Mouse (Mus musculus): Measurements from ENCODE around the gene Gbx2.

Gbx2 gene

DNA sequence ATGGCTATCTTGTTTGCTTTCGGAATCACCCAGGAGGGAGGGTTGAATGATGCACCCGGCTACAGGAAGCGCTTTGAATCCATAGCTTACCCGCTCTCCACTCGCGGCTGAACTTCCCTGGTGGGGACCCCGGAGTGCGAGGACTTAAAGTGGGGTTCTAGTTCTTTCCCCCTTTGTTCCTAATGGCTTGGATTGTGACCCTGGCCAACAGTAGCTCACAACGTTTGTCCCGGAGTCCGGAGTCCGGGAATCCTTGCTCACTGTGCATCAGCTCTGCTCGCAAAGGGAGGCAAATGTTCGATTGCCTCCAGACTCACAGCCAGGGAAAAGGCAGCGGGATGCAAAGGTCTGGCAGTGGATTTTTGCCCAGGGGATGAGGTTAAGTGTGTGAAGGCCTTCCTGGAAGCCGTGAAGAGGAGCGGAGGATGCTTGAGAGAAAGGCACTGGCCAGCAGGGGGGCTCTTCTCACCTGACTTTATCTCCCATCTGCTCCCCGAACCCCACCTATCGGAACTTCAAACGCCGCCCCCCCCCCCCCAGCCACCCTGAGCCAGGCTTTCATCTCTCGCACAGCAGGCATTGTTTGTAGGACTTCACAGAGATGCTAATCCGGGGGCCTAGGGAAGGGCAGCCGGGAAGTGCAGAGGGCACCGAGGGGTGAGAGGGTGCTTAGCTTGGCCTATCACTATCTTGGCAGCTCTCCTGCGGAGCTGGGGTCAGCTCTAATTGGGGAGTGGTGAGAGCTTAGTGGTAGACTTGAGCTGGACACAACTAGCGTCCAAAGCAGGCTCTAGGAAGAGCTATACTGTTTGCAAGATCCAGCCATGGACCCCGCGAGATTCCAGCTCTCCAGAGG, 4.7 kb upstream of the Gbx2 start:
- WGBS: 4% methylated on average over 29 of the region's 29 CpGs

DNA sequence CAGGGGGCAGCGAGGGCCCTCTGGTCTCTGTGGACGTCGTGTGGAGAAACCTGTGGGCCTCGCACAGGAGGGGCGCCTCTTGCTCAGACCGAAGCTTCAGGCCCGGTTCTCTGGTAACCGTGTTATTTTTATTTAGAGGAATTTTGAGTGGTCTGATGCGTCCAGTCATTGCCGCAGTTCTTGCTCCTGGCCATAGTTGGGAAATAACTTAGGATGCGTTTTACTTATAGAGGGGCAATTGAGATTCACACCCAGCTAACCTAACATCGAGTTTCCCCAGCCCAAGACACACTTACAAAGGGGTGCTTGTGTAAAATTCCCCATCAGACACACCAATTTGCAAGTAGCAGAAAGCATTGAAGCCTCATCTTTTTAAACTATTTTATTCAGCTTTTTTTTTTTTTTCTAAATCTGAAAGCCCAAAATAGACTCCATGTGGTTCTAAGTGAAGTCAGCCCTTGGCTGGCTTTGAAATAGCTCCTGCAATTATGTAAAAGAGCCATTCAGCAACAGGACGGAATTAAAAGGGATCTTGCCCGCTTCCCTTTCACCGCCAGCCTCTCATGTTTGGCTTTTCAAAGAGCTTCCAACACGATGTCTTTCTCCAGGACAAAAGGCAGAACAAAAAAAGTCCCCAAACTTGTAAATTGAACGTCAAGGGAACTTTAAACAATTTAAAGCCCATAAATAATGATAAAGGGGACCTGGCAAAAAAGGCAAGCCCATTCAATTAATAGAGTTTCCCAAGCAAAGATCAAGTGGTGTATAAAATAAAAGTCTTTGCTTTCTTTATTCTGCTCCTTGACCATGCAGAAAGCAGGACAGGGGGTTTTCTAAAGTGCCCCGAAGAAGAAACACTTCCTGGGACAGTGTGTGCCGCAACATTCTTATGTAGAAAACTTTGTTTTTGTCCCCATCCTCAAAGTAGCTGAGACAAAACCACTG, 3.6 kb upstream of the Gbx2 start:
- WGBS: 8% methylated on average over 19 of the region's 19 CpGs

DNA sequence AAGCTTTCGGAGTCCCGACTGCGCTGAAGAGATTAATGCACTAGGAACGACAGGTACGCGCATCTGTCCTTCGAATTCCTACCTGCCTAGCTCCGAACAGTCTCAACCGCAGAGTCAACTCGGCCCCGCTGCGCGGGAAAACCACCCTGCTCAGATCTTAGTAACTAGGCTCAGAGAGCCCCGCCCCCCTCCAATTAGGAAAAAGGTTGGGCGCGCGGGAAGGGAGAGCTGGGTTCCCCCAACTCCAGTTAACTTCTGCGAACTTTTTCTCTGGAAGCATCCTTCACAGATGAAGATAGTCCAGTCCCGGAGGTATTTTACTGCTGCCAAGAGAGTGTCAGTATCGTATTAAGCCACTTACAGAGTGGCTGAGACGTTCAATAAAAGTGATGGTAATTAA, 2.8 kb upstream of the Gbx2 start:
- 5% methylated on average over 21 of the region's 21 CpGs for WGBS

DNA sequence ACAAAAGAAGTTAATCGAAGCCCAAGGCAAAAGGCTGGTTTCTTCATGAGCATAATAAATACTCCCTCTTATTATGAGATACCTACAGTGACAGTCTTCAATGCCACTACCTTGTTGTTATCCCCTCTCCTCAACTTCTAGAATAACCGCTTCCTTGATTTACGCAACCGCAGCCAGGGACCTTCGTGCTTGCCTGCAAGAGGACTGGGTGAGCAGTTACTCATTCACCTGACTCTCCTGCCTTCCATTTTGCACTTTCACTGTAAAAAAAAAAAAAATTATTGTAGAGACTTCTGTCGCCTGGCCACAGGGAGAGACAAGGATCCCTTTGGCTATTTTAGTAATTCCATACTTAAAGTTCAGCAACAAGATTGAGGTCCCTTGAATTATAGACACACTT, 2.0 kb upstream of the Gbx2 start:
- 19% methylated on average over 6 of the region's 6 CpGs for WGBS

DNA sequence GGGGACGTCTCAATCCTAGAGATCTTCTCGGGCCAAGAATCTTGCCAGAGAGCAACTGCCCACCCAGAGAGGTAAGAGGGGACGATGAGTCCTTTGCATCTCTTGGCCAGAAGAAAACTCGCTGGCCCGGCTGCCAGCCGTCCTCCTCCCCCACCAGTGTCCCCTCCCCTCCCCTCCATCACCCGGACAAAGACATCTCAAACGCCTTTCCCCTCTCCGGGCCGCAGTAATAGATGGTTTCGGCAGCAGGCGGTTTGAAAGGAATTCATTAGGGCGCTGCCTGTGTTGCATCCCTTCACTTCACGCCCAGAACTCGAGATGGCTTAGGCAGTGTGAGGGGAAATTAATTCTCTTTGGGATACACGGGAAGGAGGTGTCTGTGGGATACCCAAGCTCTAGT, 1.6 kb upstream of the Gbx2 start:
- 3% methylated on average over 16 of the region's 16 CpGs for WGBS

DNA sequence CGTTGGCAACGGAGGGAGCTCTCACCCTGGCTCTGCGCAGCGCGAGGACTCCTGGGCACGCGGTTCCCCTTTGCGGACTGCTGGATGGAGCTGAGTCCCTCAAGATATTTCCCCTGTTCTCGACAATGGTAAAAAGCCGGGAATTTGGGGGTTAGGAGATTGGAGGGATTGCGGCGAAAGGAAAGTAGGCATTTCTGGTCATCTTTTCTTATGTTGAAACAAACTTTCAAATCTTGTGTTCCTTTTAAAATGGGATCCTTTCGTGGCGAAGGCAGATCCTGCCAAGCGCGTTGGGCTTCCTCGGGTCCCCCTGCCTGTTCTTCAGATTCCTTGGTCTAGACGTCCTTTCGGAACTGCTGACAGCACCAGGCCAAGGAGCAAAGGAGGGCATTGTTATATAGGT, 1.0 kb upstream of the Gbx2 start:
- WGBS: 7% methylated on average over 19 of the region's 19 CpGs

DNA sequence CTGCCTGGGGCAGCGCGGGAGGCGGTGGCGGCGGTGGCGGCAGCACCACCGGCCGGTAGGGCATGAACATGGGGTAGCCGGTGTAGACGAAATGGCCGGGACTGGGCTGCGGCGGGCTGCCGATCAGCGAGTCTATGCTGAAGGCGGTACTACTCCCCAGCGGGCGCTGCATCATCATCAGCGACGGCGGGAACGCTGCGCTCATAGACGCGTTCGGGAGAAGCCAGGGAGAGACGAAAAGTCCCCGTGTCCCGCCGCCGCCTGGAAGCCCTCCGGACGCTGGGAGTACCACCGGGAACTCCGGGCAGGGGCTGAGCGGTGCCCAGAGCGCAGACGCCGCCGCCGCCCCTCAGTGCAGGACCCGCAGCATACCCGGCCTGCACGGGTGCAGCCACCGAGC, 428 bp downstream of the Gbx2 start:
- under 1% methylated on average over 45 of the region's 45 CpGs for WGBS

DNA sequence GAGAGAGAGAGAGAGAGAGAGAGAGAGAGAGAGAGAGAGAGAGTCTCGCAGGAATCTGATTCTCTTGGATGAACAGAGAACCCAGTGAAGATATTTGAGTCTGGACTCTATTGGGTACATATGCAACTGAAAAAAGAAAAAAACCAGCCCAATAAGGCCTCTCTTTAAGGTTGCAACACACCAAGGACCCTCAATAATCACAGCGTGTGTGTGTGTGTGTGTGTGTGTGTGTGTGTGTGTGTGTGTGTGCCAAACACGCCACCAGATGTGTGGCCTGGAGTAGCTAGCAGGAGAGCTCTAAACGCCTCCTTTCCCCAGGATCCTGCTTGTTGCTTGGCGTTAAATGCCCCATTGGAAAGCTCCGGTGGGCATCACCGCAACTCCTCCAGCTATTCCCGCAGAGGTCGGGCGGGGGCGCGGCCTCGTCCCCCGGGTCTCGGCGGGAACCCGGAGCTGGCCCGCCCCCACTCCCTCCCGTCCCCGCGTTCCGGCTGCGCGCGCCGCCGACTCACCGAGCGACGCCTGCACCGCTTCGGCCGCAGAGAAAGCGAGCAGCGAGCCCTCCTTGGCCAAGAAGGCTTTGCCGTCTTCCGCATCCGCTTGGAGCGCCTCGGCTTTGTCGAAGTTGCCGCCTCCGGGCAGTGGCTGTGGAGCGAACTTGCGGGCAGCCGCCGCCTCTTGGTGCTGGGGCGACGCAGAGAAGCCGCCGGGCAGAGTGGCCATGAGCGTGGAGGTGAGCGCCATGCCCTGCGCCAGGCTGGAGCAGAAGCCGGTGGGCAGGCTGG, 1.1 kb downstream of the Gbx2 start:
- 1% methylated on average over 54 of the region's 55 CpGs for WGBS

DNA sequence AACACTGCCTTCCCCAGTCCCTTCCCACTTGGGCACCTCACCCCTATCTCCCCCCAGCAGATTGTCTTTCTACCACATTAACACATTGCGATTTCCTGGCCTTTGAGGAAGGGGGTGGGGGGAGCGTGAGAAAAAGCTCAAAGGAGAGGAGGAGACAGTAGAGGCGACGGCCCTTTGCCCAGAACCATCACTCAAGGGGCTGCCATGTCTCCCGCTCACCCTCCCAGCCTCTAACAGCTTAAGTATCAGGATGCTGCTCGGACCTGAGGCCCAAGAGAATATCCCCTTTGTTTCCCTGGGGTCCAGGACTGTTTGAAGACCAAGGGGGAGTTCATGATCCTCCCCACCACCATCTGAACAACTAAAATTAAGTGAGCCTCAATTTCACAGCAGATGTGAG, 1.8 kb downstream of the Gbx2 start:
- 14% methylated on average over 6 of the region's 6 CpGs for WGBS

DNA sequence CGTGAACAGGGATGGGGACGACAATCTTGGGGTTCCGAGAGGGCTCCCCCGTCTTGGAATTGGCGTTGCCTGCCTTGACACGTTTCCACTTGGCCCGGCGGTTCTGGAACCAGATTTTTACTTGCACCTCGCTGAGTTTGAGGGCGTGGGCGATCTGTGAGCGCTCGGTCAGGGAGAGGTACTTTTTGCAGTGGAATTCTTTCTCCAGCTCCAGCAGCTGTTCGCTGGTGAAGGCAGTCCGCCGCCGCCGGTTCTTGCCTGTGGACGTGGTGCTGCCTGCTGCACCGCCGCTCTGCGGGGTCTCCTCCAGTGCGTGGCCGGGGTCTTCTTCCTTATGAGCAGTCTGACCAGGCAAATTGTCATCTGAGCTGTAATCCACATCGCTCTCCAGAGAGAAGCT, 2.3 kb downstream of the Gbx2 start:
- WGBS: 14% methylated on average over 25 of the region's 25 CpGs

DNA sequence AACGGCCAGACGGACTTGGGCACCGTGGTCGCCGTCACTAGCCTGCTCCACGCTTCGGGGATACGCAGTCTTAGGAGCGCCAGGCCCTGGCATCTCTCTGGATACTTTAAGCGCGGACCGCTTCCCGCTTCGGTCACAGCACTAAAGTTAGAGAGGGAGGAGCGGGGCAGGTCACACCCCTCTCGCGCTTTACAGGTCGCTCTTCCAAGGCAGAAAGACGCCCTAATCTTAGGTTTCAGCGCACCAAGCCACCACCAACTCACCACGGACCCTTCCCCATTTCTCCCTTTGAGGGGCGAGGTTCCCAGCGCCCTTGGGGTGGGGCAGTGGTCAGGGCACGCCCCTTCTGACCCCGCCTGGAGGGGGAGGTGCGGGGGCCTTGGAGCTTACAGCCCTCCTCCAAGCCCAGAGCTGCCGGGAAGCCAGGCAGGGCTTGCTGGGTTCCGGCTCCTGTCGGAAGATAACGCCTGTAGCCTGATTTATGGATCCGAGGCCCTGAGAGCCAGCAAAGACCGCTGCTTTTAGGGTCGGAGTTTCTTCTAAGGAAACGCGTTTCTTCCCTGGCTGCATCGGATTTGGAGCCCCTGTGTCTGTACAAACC, 3.8 kb downstream of the Gbx2 start:
- WGBS: 4% methylated on average over 36 of the region's 36 CpGs

DNA sequence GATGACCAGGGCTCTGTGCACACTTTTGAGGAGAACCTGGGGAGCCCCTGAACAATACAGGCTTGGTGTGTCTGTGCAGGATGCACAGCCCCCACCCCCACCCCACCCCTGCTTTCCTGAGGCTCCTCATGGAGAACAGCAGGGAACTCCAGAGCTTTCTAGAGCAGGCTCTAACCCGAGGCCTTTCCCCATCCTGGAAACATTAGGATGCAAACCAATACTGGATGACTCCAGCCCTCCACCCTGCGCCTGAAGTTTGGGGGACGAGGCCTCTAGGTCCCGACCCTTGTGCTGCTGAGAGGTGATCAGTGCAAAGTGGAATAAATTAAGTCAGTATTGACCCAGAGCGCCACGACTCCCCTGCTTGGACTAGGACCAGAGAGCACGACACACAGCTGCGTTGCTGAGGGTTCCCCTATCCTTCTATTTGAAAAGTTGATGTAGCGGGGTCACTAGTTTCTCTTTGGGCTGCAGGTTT, 4.4 kb downstream of the Gbx2 start:
- WGBS: 14% methylated on average over 9 of the region's 9 CpGs

DNA sequence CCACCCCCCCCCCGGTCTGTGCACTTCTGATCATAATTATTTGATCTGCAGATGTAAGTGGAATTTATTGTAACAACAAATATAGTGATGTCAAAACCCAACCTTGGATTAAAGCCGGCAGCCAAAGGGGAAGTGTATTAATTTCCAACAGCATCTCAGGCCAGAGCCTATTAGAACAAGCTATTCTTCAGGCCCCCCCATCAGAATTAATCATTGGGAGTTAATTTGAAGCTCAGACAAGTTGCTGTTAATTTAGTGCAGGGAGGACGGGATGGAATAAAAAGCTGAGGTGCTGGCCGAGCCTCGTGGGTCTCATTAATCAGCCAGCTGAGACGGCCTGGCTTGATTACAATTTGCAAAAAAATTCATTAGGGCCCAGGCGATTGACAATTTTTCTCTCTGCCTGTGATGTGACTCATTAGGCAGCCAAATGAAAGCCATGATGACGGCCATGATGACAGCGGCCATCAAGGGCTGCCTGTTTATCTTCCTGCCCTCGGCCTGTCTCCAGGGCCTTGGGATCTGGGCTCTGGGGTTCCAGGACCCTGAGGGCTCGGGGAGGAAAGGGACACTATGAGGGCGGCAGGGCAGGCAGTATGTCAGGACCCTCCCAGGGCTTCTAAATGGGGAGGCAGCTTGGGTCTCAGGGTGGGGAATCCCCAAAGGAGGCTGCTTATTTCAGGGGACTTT, 5.3 kb downstream of the Gbx2 start:
- 51% methylated on average over 12 of the region's 12 CpGs for WGBS

DNA sequence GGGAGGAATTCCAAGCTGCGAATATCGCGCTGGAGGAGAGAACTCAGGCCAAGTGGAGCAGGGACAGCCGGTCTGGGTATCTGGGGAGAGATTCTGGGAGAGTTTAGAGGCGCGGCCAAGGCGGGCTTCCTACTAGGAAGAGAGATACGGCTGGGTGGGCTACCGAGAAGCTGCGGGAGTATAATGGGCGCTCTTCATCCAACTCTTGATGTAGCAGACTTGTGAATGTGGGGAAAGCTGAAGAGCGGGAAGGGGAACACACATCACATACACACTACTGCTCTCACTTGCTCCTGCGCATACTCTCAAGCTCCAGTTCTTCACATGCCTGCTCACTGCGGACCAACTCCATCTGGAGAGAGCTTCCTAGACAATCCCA, 7.3 kb downstream of the Gbx2 start:
- 9% methylated on average over 14 of the region's 14 CpGs for WGBS

DNA sequence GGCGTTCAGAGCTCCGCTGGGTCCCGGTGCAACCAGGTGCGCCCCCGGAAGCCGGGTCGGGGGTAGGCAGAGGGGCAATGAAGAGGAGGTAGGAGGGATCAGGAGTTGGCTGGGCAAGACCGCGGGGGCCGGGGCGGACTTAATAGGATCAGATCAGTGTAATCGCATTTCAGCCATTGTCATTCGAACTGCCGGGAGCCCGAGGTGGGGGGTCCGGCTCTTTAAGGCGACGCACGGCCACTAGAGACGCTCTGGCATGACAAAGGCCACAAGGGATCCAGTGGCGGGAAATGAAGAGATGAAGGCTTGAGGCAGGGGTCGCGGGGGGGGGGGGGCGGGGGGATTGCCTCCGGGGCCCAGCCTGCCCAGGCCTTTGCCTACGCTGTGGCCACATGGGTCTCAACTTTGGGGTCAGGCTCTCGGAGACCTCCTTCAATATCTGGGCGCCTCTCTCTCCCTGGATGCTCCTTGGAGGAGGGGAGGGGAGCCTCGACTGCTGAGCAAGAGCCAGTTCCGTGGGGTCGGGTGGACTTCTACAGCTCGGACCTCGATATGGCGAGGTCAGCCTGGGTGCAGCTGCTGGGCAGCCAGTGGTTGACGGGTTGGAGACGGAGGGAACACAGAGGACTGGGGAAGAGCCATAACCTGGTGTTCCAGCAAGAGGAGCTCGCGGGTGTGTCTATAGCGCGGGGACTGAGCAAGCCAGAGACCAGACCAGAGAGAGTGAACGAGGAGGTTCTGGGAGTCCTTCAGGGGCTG, 7.9 kb downstream of the Gbx2 start:
- WGBS: 3% methylated on average over 41 of the region's 41 CpGs

DNA sequence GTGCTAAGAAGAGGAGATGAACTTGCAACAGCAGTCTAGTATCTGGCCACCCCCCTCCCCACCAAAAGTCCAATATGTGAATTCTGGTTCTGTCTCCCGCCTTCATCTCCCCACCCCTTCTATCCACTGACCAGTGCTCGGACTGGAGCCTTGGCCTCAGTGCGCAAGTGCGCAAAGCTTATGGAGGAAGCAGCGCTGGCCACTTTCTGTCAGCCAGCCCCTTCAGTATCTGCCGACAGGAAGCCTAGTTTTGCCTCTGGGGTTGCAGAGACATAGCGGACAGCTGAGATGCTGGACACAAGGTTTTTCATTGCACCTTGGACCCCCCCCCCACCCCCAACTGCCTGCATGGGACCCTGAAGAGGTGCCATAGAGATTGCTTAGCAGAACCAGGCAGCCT, 8.7 kb downstream of the Gbx2 start:
- WGBS: 3% methylated on average over 7 of the region's 7 CpGs

DNA sequence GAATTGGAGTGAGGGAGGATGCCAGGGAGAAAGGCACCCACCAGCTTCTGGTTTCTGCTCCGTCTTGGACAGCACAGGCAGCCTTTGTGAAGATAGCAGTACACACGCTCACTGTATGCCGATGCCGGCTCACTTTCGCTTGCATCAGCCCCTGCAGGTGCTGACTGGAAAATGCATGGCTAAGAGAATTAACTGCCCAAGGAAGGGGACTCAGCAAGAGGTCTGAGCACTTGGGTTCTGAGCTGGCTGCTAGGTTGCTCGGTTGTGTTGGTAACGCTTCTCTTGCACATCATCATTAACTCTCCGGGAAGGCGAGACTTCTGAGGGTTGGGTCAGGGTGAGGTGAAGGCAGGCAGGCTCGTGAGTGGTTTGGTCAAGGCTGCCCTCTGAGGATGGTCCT, 9.2 kb downstream of the Gbx2 start:
- 3% methylated on average over 10 of the region's 10 CpGs for WGBS

DNA sequence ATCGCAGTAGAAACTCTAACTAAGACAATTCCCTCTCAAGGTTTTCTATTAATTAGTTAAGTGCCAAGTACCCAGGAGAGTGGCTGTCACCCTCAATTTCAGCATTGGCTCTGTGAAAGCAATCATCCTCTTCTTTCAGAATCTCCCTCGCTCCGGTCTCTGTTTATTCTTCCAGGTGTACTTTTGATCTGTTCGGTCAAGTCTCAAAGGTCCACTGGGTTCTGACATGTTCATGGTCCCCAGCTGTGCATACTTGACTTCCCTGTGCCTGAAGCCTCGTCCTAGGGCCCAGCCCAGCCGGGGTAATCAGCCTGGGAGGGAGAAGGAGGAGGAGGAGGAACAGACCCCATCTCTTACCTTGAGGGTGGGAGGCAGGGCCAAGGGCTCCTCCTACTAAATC, 11.8 kb downstream of the Gbx2 start:
- 90% methylated on average over 6 of the region's 6 CpGs for WGBS

DNA sequence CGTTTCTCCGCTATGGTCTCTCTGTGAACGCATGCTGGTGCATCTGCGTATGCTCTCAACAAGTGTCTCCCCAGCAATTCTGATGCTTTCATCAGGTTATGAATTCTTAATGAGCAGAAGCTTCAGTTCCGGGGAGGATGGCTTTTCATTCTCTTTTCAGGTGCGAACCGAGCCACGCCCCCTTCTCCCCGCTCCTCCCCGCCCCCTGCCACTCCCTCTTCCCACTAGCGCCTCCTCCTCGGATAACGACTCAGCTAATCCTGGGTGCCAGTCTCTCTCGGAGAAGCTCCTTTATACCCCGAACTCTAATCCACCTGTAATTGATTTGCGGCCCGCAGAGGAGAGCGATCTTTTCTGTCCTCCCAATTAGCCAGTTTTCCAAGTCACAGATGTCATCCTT, 12.9 kb downstream of the Gbx2 start:
- 15% methylated on average over 18 of the region's 18 CpGs for WGBS

DNA sequence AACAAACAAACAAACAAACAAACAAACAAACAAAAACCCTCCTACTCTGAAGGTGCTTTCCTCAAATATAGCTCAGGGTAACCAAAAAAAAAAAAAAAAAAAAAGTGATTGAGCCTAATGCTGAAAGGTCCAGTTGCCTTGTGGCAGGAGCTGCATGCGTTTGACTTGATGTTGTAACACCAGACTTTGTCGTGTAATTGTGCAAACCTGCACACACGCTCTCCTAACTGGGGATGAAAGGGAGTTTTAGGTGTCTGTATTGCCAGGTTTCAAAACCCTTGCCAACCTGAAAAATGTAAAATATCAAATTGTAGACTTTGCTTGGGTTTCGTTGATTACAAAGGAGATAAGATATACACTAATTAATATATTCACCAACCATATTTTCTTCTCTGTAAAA, 17.4 kb downstream of the Gbx2 start:
- 84% methylated on average over 4 of the region's 4 CpGs for WGBS
